Mouse (Mus musculus): ENCODE measurements around the gene Hist1h3a. TPM values are rescaled to one million over a fixed set of nuclear protein-coding genes. Genes with fewer than 3 reads are reported as not detected.

The Hist1h3a gene
- polyA plus RNA-seq, 1 experiment from 2014 or later, result 4.6 TPM

- no peak overlapping the region for H3K9ac ChIP-seq (replicated peaks)
- no peaks in the 10 kb centered on the region for H3K36me3 ChIP-seq
- H3K27ac ChIP-seq (replicated peaks), result no peak overlapping the region
- H3K4me1 ChIP-seq, result no peaks in the 10 kb centered on the region
- 87% methylated on average over 5 of the region's 5 CpGs for WGBS
- H3K4me3 ChIP-seq, result no peak overlapping the region
- 0 out of 2 replicates have a peak, but pooled peaks cover under 1% of the 10 kb centered on the region for H3K27me3 ChIP-seq
- ATAC-seq (ENCODE audit: low FRiP score, low read depth), result no peak
- H3K4me2 ChIP-seq (replicated peaks), result no peak overlapping the region
- no peaks in the 10 kb centered on the region for H3K9me3 ChIP-seq
Observed at GRCm38 (mm10) chr13:23716261-23717042, 45.7 kb downstream of the Hist1h3a start.

Small RNAs within 50 kb of the gene (microRNA-seq; reads per million reads assigned to microRNA genes)
- not detected for gene Gm44314
- gene Gm44484, result not detected

Other genes with a start within 250 kb of the Hist1h3a start
- gene Hist1h4h, start 231.3 kb downstream of the Hist1h3a start, polyA plus RNA-seq (2016; fragmentation: Nextera tagmentation; extraction: Ambion mirVana), result 4.2 and 4.4 TPM in 2 replicates
- gene Hist1h2af, start 228.5 kb downstream of the Hist1h3a start, polyA plus RNA-seq (2016; fragmentation: Nextera tagmentation; extraction: Ambion mirVana), result 7.9 and 8.4 TPM in 2 replicates
- gene Hist1h3g, start 227.0 kb downstream of the Hist1h3a start, polyA plus RNA-seq (2016; fragmentation: Nextera tagmentation; extraction: Ambion mirVana), result 4.8 and 6.9 TPM in 2 replicates
- gene Hist1h2bh, start 219.0 kb downstream of the Hist1h3a start, polyA plus RNA-seq (2016; fragmentation: Nextera tagmentation; extraction: Ambion mirVana), result 0.56 and 0.64 TPM in 2 replicates
- 1.0 and 1.3 TPM in 2 replicates for gene Hist1h3f, start 218.3 kb downstream of the Hist1h3a start, polyA plus RNA-seq (2016; fragmentation: Nextera tagmentation; extraction: Ambion mirVana)
- gene Hist1h4f, start 210.7 kb downstream of the Hist1h3a start, polyA plus RNA-seq (2016; fragmentation: Nextera tagmentation; extraction: Ambion mirVana), result 0.85 and 1.7 TPM in 2 replicates
- gene Hist1h1d, start 209.1 kb downstream of the Hist1h3a start, polyA plus RNA-seq (2016; fragmentation: Nextera tagmentation; extraction: Ambion mirVana), result 0.37 and 0.45 TPM in 2 replicates
- 6.5 and 7.0 TPM in 2 replicates for gene Hist1h3e, start 200.0 kb downstream of the Hist1h3a start, polyA plus RNA-seq (2016; fragmentation: Nextera tagmentation; extraction: Ambion mirVana)
- 95.2 and 113 TPM in 2 replicates for gene Hist1h2ae, start 191.2 kb downstream of the Hist1h3a start, polyA plus RNA-seq (2016; fragmentation: Nextera tagmentation; extraction: Ambion mirVana)
- gene Hist1h2bg, start 191.0 kb downstream of the Hist1h3a start, polyA plus RNA-seq (2016; fragmentation: Nextera tagmentation; extraction: Ambion mirVana), result 13.0 and 13.8 TPM in 2 replicates
- 4.5 and 5.1 TPM in 2 replicates for gene Hist1h2bf, start 188.2 kb downstream of the Hist1h3a start, polyA plus RNA-seq (2016; fragmentation: Nextera tagmentation; extraction: Ambion mirVana)
- gene Hist1h2ad, start 188.0 kb downstream of the Hist1h3a start, polyA plus RNA-seq (2016; fragmentation: Nextera tagmentation; extraction: Ambion mirVana), result 1.8 and 2.5 TPM in 2 replicates
- gene Hist1h3d, start 186.6 kb downstream of the Hist1h3a start, polyA plus RNA-seq (2016; fragmentation: Nextera tagmentation; extraction: Ambion mirVana), result 4.6 and 5.4 TPM in 2 replicates
- 109 and 113 TPM in 2 replicates for gene Hist1h4d, start 180.8 kb downstream of the Hist1h3a start, polyA plus RNA-seq (2016; fragmentation: Nextera tagmentation; extraction: Ambion mirVana)
- 2.5 and 2.9 TPM in 2 replicates for gene Hist1h2be, start 141.3 kb downstream of the Hist1h3a start, polyA plus RNA-seq (2016; fragmentation: Nextera tagmentation; extraction: Ambion mirVana)
- gene Hist1h1e, start 139.8 kb downstream of the Hist1h3a start, polyA plus RNA-seq (2016; fragmentation: Nextera tagmentation; extraction: Ambion mirVana), result 24.2 and 27.0 TPM in 2 replicates
- 1.1 TPM in 2 replicates for gene Hist1h2ac, start 78.4 kb downstream of the Hist1h3a start, polyA plus RNA-seq (2016; fragmentation: Nextera tagmentation; extraction: Ambion mirVana)
- gene Hist1h2bc, start 78.2 kb downstream of the Hist1h3a start, polyA plus RNA-seq (2016; fragmentation: Nextera tagmentation; extraction: Ambion mirVana), result 28.7 and 29.9 TPM in 2 replicates
- not detected in 2 replicates for gene Hist1h1t, start 66.6 kb downstream of the Hist1h3a start, polyA plus RNA-seq (2016; fragmentation: Nextera tagmentation; extraction: Ambion mirVana)
- gene Hist1h4c, start 63.9 kb downstream of the Hist1h3a start, polyA plus RNA-seq (2016; fragmentation: Nextera tagmentation; extraction: Ambion mirVana), result 5.8 and 6.8 TPM in 2 replicates
- gene Hfe, start 51.5 kb downstream of the Hist1h3a start, polyA plus RNA-seq (2016; fragmentation: Nextera tagmentation; extraction: Ambion mirVana), result 3.1 and 3.3 TPM in 2 replicates
- 13.6 and 14.0 TPM in 2 replicates for gene Hist1h1c, start 23.6 kb downstream of the Hist1h3a start, polyA plus RNA-seq (2016; fragmentation: Nextera tagmentation; extraction: Ambion mirVana)
- gene Hist1h3c, start 16.8 kb downstream of the Hist1h3a start, polyA plus RNA-seq (2016; fragmentation: Nextera tagmentation; extraction: Ambion mirVana), result 7.9 and 9.3 TPM in 2 replicates
- gene Hist1h2bb, start 15.7 kb downstream of the Hist1h3a start, polyA plus RNA-seq (2016; fragmentation: Nextera tagmentation; extraction: Ambion mirVana), result 2.5 and 4.5 TPM in 2 replicates
- gene Hist1h2ab, start 11.3 kb downstream of the Hist1h3a start, polyA plus RNA-seq (2016; fragmentation: Nextera tagmentation; extraction: Ambion mirVana), result 53.0 and 53.2 TPM in 2 replicates
- 14.7 and 16.1 TPM in 2 replicates for gene Hist1h3b, start 10.1 kb downstream of the Hist1h3a start, polyA plus RNA-seq (2016; fragmentation: Nextera tagmentation; extraction: Ambion mirVana)
- 5.0 and 8.0 TPM in 2 replicates for gene Hist1h4b, start 5.4 kb downstream of the Hist1h3a start, polyA plus RNA-seq (2016; fragmentation: Nextera tagmentation; extraction: Ambion mirVana)
- gene Hist1h4a, start 1.2 kb downstream of the Hist1h3a start, polyA plus RNA-seq (2016; fragmentation: Nextera tagmentation; extraction: Ambion mirVana), result 0.41 and 1.3 TPM in 2 replicates
- 2.3 and 3.6 TPM in 2 replicates for gene Hist1h1a, start 1.3 kb upstream of the Hist1h3a start, polyA plus RNA-seq (2016; fragmentation: Nextera tagmentation; extraction: Ambion mirVana)
- not detected in 2 replicates for gene Trim38, start 7.5 kb upstream of the Hist1h3a start, polyA plus RNA-seq (2016; fragmentation: Nextera tagmentation; extraction: Ambion mirVana)
- gene Slc17a2, start 44.6 kb upstream of the Hist1h3a start, polyA plus RNA-seq (2016; fragmentation: Nextera tagmentation; extraction: Ambion mirVana), result not detected in 2 replicates
- not detected in 2 replicates for gene Slc17a3, start 77.0 kb upstream of the Hist1h3a start, polyA plus RNA-seq (2016; fragmentation: Nextera tagmentation; extraction: Ambion mirVana)
- not detected in 2 replicates for gene Slc17a1, start 105.4 kb upstream of the Hist1h3a start, polyA plus RNA-seq (2016; fragmentation: Nextera tagmentation; extraction: Ambion mirVana)
- not detected in 2 replicates for gene Slc17a4, start 152.6 kb upstream of the Hist1h3a start, polyA plus RNA-seq (2016; fragmentation: Nextera tagmentation; extraction: Ambion mirVana)
- gene Hist1h2ba, start 171.8 kb upstream of the Hist1h3a start, polyA plus RNA-seq (2016; fragmentation: Nextera tagmentation; extraction: Ambion mirVana), result not detected in 2 replicates
- not detected in 2 replicates for gene Hist1h2aa, start 172.1 kb upstream of the Hist1h3a start, polyA plus RNA-seq (2016; fragmentation: Nextera tagmentation; extraction: Ambion mirVana)
- gene Scgn, start 228.8 kb upstream of the Hist1h3a start, polyA plus RNA-seq (2016; fragmentation: Nextera tagmentation; extraction: Ambion mirVana), result 0.37 and 0.38 TPM in 2 replicates

Measured in midbrain, embryonic 12.5 days (tissue).